Mouse (Mus musculus) neural tube, postnatal 0 days (tissue): ENCODE data around the gene Mknk2. TPM values are rescaled to one million over a fixed set of nuclear protein-coding genes. Genes with fewer than 3 reads are reported as not detected.

Experiments
- polyA plus RNA-seq: library from polyadenylated mRNA; unstranded; fragments of >200 nt; fragmentation: Nextera tagmentation; extraction: Ambion mirVana; gene quantifications from 2 replicates; pipeline ENCODE4 v1.2.1, GENCODE M21; 2015

Gene Mknk2
- 39.0 and 43.5 TPM in 2 replicates for polyA plus RNA-seq

GRCm38 (mm10) chr10:80677942-80678436 is at the start of gene Mknk2:
Mknk2 (minus strand) TSS chr10:80678112.

GRCm38 (mm10) chr10:80701721-80702535 is 24.0 kb upstream of the Mknk2 start, which contains the start of the genes Mob3a and Izumo4:
Mob3a (minus strand) TSS chr10:80701977.
Izumo4 (plus strand) TSS chr10:80702184.

DNA sequence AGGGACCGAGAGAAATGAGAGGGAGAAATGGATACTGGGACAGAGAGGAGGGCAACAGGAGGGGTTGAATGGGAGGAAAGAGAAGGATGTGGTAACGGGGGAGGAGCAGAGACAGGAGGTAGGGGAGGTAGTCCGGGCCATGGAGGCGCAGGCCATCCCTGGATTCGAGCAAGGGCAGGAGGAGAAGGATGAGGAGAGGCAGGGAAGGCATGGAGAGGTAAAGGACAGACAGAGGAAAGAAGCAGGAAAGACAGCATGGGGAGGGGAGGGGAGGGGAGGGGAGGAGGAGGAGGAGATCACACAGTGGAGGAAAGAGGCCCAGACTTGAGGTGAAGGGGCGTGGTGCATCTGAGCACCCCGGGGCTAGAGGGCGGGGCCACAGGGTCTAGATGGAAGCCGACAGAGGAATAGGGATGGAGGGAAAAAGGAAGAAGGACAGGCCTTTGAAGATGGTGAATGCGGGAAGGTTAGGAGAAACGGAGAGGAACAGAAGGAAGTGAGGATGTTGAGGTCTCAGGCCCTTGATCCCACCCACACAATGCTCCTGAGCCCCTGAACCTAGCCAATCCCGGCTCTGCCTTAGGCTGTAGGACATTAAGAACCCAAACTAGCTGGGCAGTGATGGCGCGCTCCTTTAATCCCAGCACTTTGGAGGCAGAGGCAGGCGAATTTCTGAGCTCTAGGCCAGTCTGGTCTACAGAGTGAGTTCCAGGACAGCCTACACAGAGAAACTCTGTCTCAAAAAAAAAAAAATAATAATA is 20.9 kb downstream of the Mknk2 start, which contains the start of gene Btbd2:
Gene Btbd2, minus strand, starts transcription at position 209 of the 761 bp plus-strand sequence.

DNA sequence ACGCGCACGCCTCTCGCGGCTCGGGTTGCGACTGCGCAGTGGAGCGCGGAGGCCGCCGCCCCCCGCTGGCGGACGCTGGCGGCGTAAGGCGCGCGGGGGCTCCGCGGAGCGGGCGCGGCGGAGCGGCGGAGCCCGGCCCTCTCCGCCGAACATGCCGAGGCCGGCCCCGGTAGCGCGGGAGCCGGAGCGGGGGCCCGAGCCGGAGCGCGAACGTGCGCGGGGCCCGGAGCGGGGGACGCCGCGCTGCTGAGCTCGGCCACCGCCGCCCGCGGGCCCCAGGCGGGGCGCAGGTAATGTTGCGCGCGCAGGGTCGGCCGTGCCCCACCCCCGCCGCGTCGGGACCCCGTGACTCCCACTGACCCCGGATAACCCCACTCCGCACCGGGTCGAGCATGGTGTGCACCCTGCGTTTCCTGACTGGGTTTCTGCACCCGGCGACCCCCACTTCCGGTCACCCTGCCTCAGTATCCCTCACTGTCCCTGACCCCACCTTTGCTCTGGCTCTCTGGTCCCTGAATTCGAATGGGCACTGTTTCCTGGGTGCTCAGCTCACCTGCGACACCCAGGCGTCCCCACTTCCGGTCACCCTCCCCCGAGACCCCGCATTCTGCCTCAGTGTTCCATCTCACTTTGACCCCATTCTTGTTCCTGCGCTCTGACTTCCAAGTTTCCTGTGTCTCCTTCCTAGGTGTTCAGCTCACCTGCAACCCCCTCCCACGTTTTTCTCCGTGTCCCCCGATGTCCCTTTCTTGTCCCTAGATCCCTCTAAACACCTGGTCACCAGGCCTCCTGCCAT is 55.1 kb downstream of the Mknk2 start, which contains the start of gene Csnk1g2:
Gene Csnk1g2, plus strand, starts transcription at position 178 of the 796 bp plus-strand sequence.

Other genes with a start within 250 kb of the Mknk2 start
- 28.8 and 32.2 TPM in 2 replicates for gene Tcf3, start 244.5 kb downstream of the Mknk2 start, polyA plus RNA-seq
- gene Onecut3, start 183.3 kb downstream of the Mknk2 start, polyA plus RNA-seq: 0.34 and 0.56 TPM in 2 replicates
- gene Atp8b3, start 139.0 kb downstream of the Mknk2 start, polyA plus RNA-seq: 0.65 and 1.3 TPM in 2 replicates
- gene Rexo1, start 116.6 kb downstream of the Mknk2 start, polyA plus RNA-seq: 23.8 and 28.1 TPM in 2 replicates
- 6.8 and 7.9 TPM in 2 replicates for gene Klf16, start 100.8 kb downstream of the Mknk2 start, polyA plus RNA-seq
- 231 and 233 TPM in 2 replicates for gene Abhd17a, start 87.8 kb downstream of the Mknk2 start, polyA plus RNA-seq
- gene Scamp4, start 75.2 kb downstream of the Mknk2 start, polyA plus RNA-seq: 73.3 and 73.4 TPM in 2 replicates
- 3.3 and 5.1 TPM in 2 replicates for gene Adat3, start 75.2 kb downstream of the Mknk2 start, polyA plus RNA-seq
- gene Gm49322, start 72.1 kb downstream of the Mknk2 start, polyA plus RNA-seq: 1.1 and 1.5 TPM in 2 replicates
- gene Csnk1g2, start 55.3 kb downstream of the Mknk2 start, polyA plus RNA-seq: 97.4 and 99.0 TPM in 2 replicates
- gene Btbd2, start 21.0 kb downstream of the Mknk2 start, polyA plus RNA-seq: 115 and 116 TPM in 2 replicates
- gene Mob3a, start 23.9 kb upstream of the Mknk2 start, polyA plus RNA-seq: 38.3 and 41.4 TPM in 2 replicates
- gene Izumo4, start 24.1 kb upstream of the Mknk2 start, polyA plus RNA-seq: 42.0 and 58.3 TPM in 2 replicates
- gene Ap3d1, start 64.2 kb upstream of the Mknk2 start, polyA plus RNA-seq: 107 and 110 TPM in 2 replicates
- 11.0 and 15.3 TPM in 2 replicates for gene Dot1l, start 77.1 kb upstream of the Mknk2 start, polyA plus RNA-seq
- gene Sf3a2, start 120.1 kb upstream of the Mknk2 start, polyA plus RNA-seq: 44.2 and 49.1 TPM in 2 replicates
- gene Plekhj1, start 120.5 kb upstream of the Mknk2 start, polyA plus RNA-seq: 108 and 123 TPM in 2 replicates
- 0.21 and 0.27 TPM in 2 replicates for gene Amh, start 127.1 kb upstream of the Mknk2 start, polyA plus RNA-seq
- 2.4 and 2.7 TPM in 2 replicates for gene Jsrp1, start 135.4 kb upstream of the Mknk2 start, polyA plus RNA-seq
- gene Oaz1, start 148.5 kb upstream of the Mknk2 start, polyA plus RNA-seq: 1,152 and 1,281 TPM in 2 replicates
- gene Lingo3, start 165.9 kb upstream of the Mknk2 start, polyA plus RNA-seq: 28.9 and 30.1 TPM in 2 replicates
- 271 and 277 TPM in 2 replicates for gene Lsm7, start 177.1 kb upstream of the Mknk2 start, polyA plus RNA-seq
- 79.8 and 90.2 TPM in 2 replicates for gene Sppl2b, start 177.2 kb upstream of the Mknk2 start, polyA plus RNA-seq
- 0.10 and 0.27 TPM in 2 replicates for gene Tmprss9, start 193.7 kb upstream of the Mknk2 start, polyA plus RNA-seq
- gene Timm13, start 222.9 kb upstream of the Mknk2 start, polyA plus RNA-seq: 389 and 390 TPM in 2 replicates
- gene Lmnb2, start 240.1 kb upstream of the Mknk2 start, polyA plus RNA-seq: 20.9 and 25.2 TPM in 2 replicates